Mouse (Mus musculus) midbrain, embryonic 15.5 days (tissue): Measurements from ENCODE around the gene Wscd2. TPM values are rescaled to one million over a fixed set of nuclear protein-coding genes. Genes with fewer than 3 reads are reported as not detected.

ENCODE experiments used
- ATAC-seq: fragments of 200-750 bp; cut with Nextera tagmentation; replicated peaks from 2 replicates; pipeline ENCODE4 v1.8.0; 2017; ENCODE audit warnings: moderate TSS enrichment
- H3K27ac ChIP-seq: fragments of 300-500 bp; sonication (generic); 2 replicates; pipeline ENCODE4 v1.5.1; 2015; ENCODE audit warnings: mild to moderate bottlenecking, inconsistent platforms
- H3K27me3 ChIP-seq: fragments of 300-500 bp; sonication (generic); replicated peaks from 2 replicates; pipeline ENCODE4 v1.6.1; 2015; ENCODE audit warnings: inconsistent platforms
- H3K36me3 ChIP-seq: fragments of 300-500 bp; sonication (generic); replicated peaks from 2 replicates; pipeline ENCODE4 v1.6.1; 2015; ENCODE audit warnings: inconsistent platforms
- H3K4me1 ChIP-seq: fragments of 300-500 bp; sonication (generic); 2 replicates; pipeline ENCODE4 v1.6.1; 2015; ENCODE audit warnings: inconsistent platforms
- H3K4me2 ChIP-seq: fragments of 300-500 bp; sonication (generic); 2 replicates; pipeline ENCODE4 v1.6.1; 2015; ENCODE audit warnings: inconsistent platforms, mild to moderate bottlenecking, moderate library complexity
- H3K4me3 ChIP-seq: fragments of 300-500 bp; sonication (generic); 2 replicates; pipeline ENCODE4 v1.5.1; 2015; ENCODE audit warnings: mild to moderate bottlenecking, inconsistent platforms
- H3K9ac ChIP-seq: fragments of 300-500 bp; sonication (generic); 2 replicates; pipeline ENCODE4 v1.6.1; 2015; ENCODE audit warnings: mild to moderate bottlenecking, inconsistent platforms
- H3K9me3 ChIP-seq: fragments of 300-500 bp; sonication (generic); 2 replicates; pipeline ENCODE4 v1.6.1; 2016; ENCODE audit warnings: inconsistent platforms
- WGBS: fragments of 180-500 bp; shearing (Covaris S2); methylation state at CpG from one replicate; pipeline ENCODE4 v1.1.7; 2015; ENCODE audit warnings: mixed read lengths; 5-methylcytosine and 5-hydroxymethylcytosine counted together
- polyA plus RNA-seq: library from polyadenylated mRNA; unstranded; fragments of >200 nt; fragmentation: Nextera tagmentation; extraction: Ambion mirVana; gene quantifications from 2 replicates; pipeline ENCODE4 v1.2.1, GENCODE M21; 2015

Gene Wscd2
- polyA plus RNA-seq, 1 experiment from 2014 or later, result 16.0 TPM

GRCm38 (mm10) chr5:113609891-113610290 lies 119.8 kb downstream of the Wscd2 start:
- WGBS, result 55% methylated on average over 5 of the region's 5 CpGs
- H3K4me2 ChIP-seq, result no peak overlapping the region
- no peaks in the 10 kb centered on the region for H3K9me3 ChIP-seq
- ATAC-seq, result no peak
- H3K4me3 ChIP-seq, result no peak overlapping the region
- H3K9ac ChIP-seq, result no peak overlapping the region
- no peaks in the 10 kb centered on the region for H3K36me3 ChIP-seq
- no peaks in the 10 kb centered on the region for H3K27me3 ChIP-seq
- no peak overlapping the region for H3K27ac ChIP-seq
- peaks cover 21% of the 10 kb centered on the region for H3K4me1 ChIP-seq

GRCm38 (mm10) chr5:113610490-113610889 lies 120.4 kb downstream of the Wscd2 start:
- H3K9ac ChIP-seq, result no peak overlapping the region
- H3K9me3 ChIP-seq, result no peaks in the 10 kb centered on the region
- peaks cover 21% of the 10 kb centered on the region for H3K4me1 ChIP-seq
- 60% methylated on average over 6 of the region's 6 CpGs for WGBS
- H3K4me2 ChIP-seq, result no peak overlapping the region
- no peaks in the 10 kb centered on the region for H3K36me3 ChIP-seq
- no peaks in the 10 kb centered on the region for H3K27me3 ChIP-seq
- ATAC-seq, result no peak
- H3K27ac ChIP-seq, result no peak overlapping the region
- H3K4me3 ChIP-seq, result no peak overlapping the region

GRCm38 (mm10) chr5:113611131-113611530 lies 121.0 kb downstream of the Wscd2 start:
- H3K27ac ChIP-seq, result no peak overlapping the region
- no peak overlapping the region for H3K4me2 ChIP-seq
- H3K4me1 ChIP-seq, result peaks cover 21% of the 10 kb centered on the region
- ATAC-seq, result no peak
- no peaks in the 10 kb centered on the region for H3K9me3 ChIP-seq
- H3K36me3 ChIP-seq, result no peaks in the 10 kb centered on the region
- H3K4me3 ChIP-seq, result no peak overlapping the region
- 71% methylated on average over 6 of the region's 6 CpGs for WGBS
- no peaks in the 10 kb centered on the region for H3K27me3 ChIP-seq
- no peak overlapping the region for H3K9ac ChIP-seq

- Histone ChIP-seq H3K4me2 (no peak overlapping the region), H3K4me3 (no peak overlapping the region), H3K9me3 (no peaks in the 10 kb centered on the region), H3K4me1 (peaks cover 21% of the 10 kb centered on the region), H3K27ac (no peak overlapping the region), H3K36me3 (no peaks in the 10 kb centered on the region), H3K9ac (no peak overlapping the region), H3K27me3 (no peaks in the 10 kb centered on the region)
- 80% methylated on average over 12 of the region's 12 CpGs for WGBS
- ATAC-seq, result no peak
These were observed 121.7 kb downstream of the Wscd2 start for GRCm38 (mm10) chr5:113611771-113612233.

- H3K27ac ChIP-seq, result no peak overlapping the region
- 94% methylated on average over 4 of the region's 4 CpGs for WGBS
- no peak overlapping the region for H3K4me3 ChIP-seq
- H3K9ac ChIP-seq, result no peak overlapping the region
- no peaks in the 10 kb centered on the region for H3K9me3 ChIP-seq
- H3K4me1 ChIP-seq, result peaks cover 5% of the 10 kb centered on the region; the same call in 1 of the 2 replicates
- H3K4me2 ChIP-seq, result no peak overlapping the region
- ATAC-seq, result no peak
- no peaks in the 10 kb centered on the region for H3K36me3 ChIP-seq
- no peaks in the 10 kb centered on the region for H3K27me3 ChIP-seq
These were observed 128.6 kb downstream of the Wscd2 start for GRCm38 (mm10) chr5:113618716-113619115.

- Histone ChIP-seq H3K27ac (no peak overlapping the region), H3K4me3 (no peak overlapping the region), H3K9ac (no peak overlapping the region), H3K36me3 (no peaks in the 10 kb centered on the region), H3K4me1 (peaks cover 6% of the 10 kb centered on the region; the same call in 1 of the 2 replicates), H3K4me2 (no peak overlapping the region), H3K27me3 (no peaks in the 10 kb centered on the region), H3K9me3 (no peaks in the 10 kb centered on the region)
- WGBS, result 89% methylated on average over 1 of the region's 1 CpGs
- ATAC-seq, result no peak
These were observed 129.0 kb downstream of the Wscd2 start for GRCm38 (mm10) chr5:113619151-113619550.

- H3K27me3 ChIP-seq, result no peaks in the 10 kb centered on the region
- H3K36me3 ChIP-seq, result no peaks in the 10 kb centered on the region
- no peak overlapping the region for H3K27ac ChIP-seq
- no peak overlapping the region for H3K4me3 ChIP-seq
- peaks cover 6% of the 10 kb centered on the region; the same call in 1 of the 2 replicates for H3K4me1 ChIP-seq
- no peak overlapping the region for H3K9ac ChIP-seq
- WGBS, result 77% methylated on average over 16 of the region's 16 CpGs
- H3K4me2 ChIP-seq, result no peak overlapping the region
- no peak for ATAC-seq
- no peaks in the 10 kb centered on the region for H3K9me3 ChIP-seq
These were observed 130.1 kb downstream of the Wscd2 start for GRCm38 (mm10) chr5:113620130-113620716.

GRCm38 (mm10) chr5:113620999-113621398 lies 130.9 kb downstream of the Wscd2 start:
- peaks cover 6% of the 10 kb centered on the region; the same call in 1 of the 2 replicates for H3K4me1 ChIP-seq
- no peak overlapping the region for H3K4me3 ChIP-seq
- no peaks in the 10 kb centered on the region for H3K9me3 ChIP-seq
- no peaks in the 10 kb centered on the region for H3K36me3 ChIP-seq
- H3K4me2 ChIP-seq, result no peak overlapping the region
- 80% methylated on average over 7 of the region's 7 CpGs for WGBS
- no peak overlapping the region for H3K9ac ChIP-seq
- H3K27ac ChIP-seq, result no peak overlapping the region
- H3K27me3 ChIP-seq, result no peaks in the 10 kb centered on the region
- no peak for ATAC-seq

- H3K4me1 ChIP-seq, result peaks cover 6% of the 10 kb centered on the region; the same call in 1 of the 2 replicates
- no peak overlapping the region for H3K27ac ChIP-seq
- no peaks in the 10 kb centered on the region for H3K36me3 ChIP-seq
- WGBS, result 11% methylated on average over 2 of the region's 2 CpGs
- H3K27me3 ChIP-seq, result no peaks in the 10 kb centered on the region
- no peak for ATAC-seq
- H3K4me3 ChIP-seq, result no peak overlapping the region
- no peaks in the 10 kb centered on the region for H3K9me3 ChIP-seq
- no peak overlapping the region for H3K9ac ChIP-seq
- no peak overlapping the region for H3K4me2 ChIP-seq
These were observed 132.9 kb downstream of the Wscd2 start for GRCm38 (mm10) chr5:113623052-113623451.

GRCm38 (mm10) chr5:113625068-113625467 lies 134.9 kb downstream of the Wscd2 start:
- H3K9me3 ChIP-seq, result no peaks in the 10 kb centered on the region
- H3K27me3 ChIP-seq, result no peaks in the 10 kb centered on the region
- WGBS, result 92% methylated on average over 4 of the region's 4 CpGs
- no peak overlapping the region for H3K9ac ChIP-seq
- peaks cover 6% of the 10 kb centered on the region; the same call in 1 of the 2 replicates for H3K4me1 ChIP-seq
- no peak overlapping the region for H3K4me3 ChIP-seq
- no peak overlapping the region for H3K4me2 ChIP-seq
- ATAC-seq, result no peak
- H3K27ac ChIP-seq, result no peak overlapping the region
- H3K36me3 ChIP-seq, result no peaks in the 10 kb centered on the region

GRCm38 (mm10) chr5:113626352-113626751 lies 136.2 kb downstream of the Wscd2 start:
- H3K9ac ChIP-seq, result no peak overlapping the region
- H3K4me2 ChIP-seq, result no peak overlapping the region
- H3K27ac ChIP-seq, result no peak overlapping the region
- H3K27me3 ChIP-seq, result no peaks in the 10 kb centered on the region
- H3K4me1 ChIP-seq, result peaks cover 6% of the 10 kb centered on the region; the same call in 1 of the 2 replicates
- WGBS, result 89% methylated on average over 8 of the region's 8 CpGs
- no peak for ATAC-seq
- H3K9me3 ChIP-seq, result no peaks in the 10 kb centered on the region
- H3K4me3 ChIP-seq, result no peak overlapping the region
- no peaks in the 10 kb centered on the region for H3K36me3 ChIP-seq

- Histone ChIP-seq H3K36me3 (no peaks in the 10 kb centered on the region), H3K27ac (no peak overlapping the region), H3K27me3 (no peaks in the 10 kb centered on the region), H3K4me3 (no peak overlapping the region), H3K4me1 (peaks cover 6% of the 10 kb centered on the region; the same call in 1 of the 2 replicates), H3K9ac (no peak overlapping the region), H3K4me2 (no peak overlapping the region), H3K9me3 (no peaks in the 10 kb centered on the region)
- no peak for ATAC-seq
- 94% methylated on average over 5 of the region's 5 CpGs for WGBS
These were observed 136.9 kb downstream of the Wscd2 start for GRCm38 (mm10) chr5:113626991-113627390.

- H3K27ac ChIP-seq, result no peak overlapping the region
- H3K27me3 ChIP-seq, result no peaks in the 10 kb centered on the region
- no peak for ATAC-seq
- no peak overlapping the region for H3K4me2 ChIP-seq
- 69% methylated on average over 11 of the region's 11 CpGs for WGBS
- no peak overlapping the region for H3K4me3 ChIP-seq
- H3K9me3 ChIP-seq, result no peaks in the 10 kb centered on the region
- no peak overlapping the region for H3K9ac ChIP-seq
- no peaks in the 10 kb centered on the region for H3K36me3 ChIP-seq
- H3K4me1 ChIP-seq, result peaks cover 6% of the 10 kb centered on the region; the same call in 1 of the 2 replicates
These were observed 137.8 kb downstream of the Wscd2 start for GRCm38 (mm10) chr5:113627820-113628437.
